Mouse (Mus musculus): ENCODE data around the gene Myoc. TPM values are rescaled to one million over a fixed set of nuclear protein-coding genes. Genes with fewer than 3 reads are reported as not detected.

The Myoc gene
- not detected for polyA plus RNA-seq (2014; fragmentation: Illumina TruSeq; extraction: RNeasy Lipid Tissue Mini Kit (QIAGEN cat#74804); ENCODE audit: low replicate concordance)

DNA sequence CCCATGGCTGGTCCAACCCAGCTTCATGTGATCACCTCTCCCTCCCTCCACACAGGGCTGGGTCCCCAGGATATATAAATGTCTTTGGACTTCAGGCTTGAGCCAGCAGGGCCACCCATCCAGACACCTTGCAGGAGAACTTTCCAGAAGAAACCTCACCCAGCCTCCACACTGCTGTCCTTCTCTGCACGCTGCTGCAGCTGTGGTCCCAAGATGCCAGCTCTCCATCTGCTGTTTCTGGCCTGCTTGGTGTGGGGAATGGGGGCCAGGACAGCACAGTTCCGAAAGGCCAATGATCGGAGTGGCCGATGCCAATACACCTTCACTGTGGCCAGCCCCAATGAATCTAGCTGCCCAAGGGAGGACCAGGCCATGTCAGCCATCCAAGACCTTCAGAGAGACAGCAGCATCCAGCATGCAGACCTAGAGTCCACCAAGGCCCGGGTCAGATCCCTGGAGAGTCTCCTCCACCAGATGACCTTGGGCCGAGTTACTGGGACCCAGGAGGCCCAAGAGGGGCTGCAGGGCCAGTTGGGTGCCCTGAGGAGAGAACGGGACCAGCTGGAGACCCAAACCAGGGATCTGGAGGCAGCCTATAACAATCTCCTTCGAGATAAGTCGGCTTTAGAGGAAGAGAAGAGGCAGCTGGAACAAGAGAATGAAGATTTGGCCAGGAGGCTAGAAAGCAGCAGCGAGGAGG is at the start of gene Myoc:
Gene Myoc (plus strand): TSS at position 105 of the 700 bp plus-strand sequence.

GRCm38 (mm10) chr1:162658119-162658518 is 19.2 kb downstream of the Myoc start, which contains the start of gene Myocos:
Myocos (minus strand) TSS chr1:162658219.

Other genes with a start within 250 kb of the Myoc start
- 3.0 TPM for gene Dnm3, start 161.1 kb upstream of the Myoc start, polyA plus RNA-seq (2014; fragmentation: Illumina TruSeq; extraction: RNeasy Lipid Tissue Mini Kit (QIAGEN cat#74804); ENCODE audit: low replicate concordance)
- gene Mettl13, start 90.6 kb upstream of the Myoc start, polyA plus RNA-seq (2014; fragmentation: Illumina TruSeq; extraction: RNeasy Lipid Tissue Mini Kit (QIAGEN cat#74804); ENCODE audit: low replicate concordance): 1.3 TPM
- 89.5 TPM for gene Vamp4, start 68.6 kb upstream of the Myoc start, polyA plus RNA-seq (2014; fragmentation: Illumina TruSeq; extraction: RNeasy Lipid Tissue Mini Kit (QIAGEN cat#74804); ENCODE audit: low replicate concordance)
- not detected for gene Myocos, start 19.1 kb downstream of the Myoc start, polyA plus RNA-seq (2014; fragmentation: Illumina TruSeq; extraction: RNeasy Lipid Tissue Mini Kit (QIAGEN cat#74804); ENCODE audit: low replicate concordance)
- gene Prrc2c, start 101.4 kb downstream of the Myoc start, polyA plus RNA-seq (2014; fragmentation: Illumina TruSeq; extraction: RNeasy Lipid Tissue Mini Kit (QIAGEN cat#74804); ENCODE audit: low replicate concordance): 48.9 TPM
- gene Fmo4, start 174.8 kb downstream of the Myoc start, polyA plus RNA-seq (2014; fragmentation: Illumina TruSeq; extraction: RNeasy Lipid Tissue Mini Kit (QIAGEN cat#74804); ENCODE audit: low replicate concordance): 130 TPM
- 55.0 TPM for gene Fmo1, start 227.5 kb downstream of the Myoc start, polyA plus RNA-seq (2014; fragmentation: Illumina TruSeq; extraction: RNeasy Lipid Tissue Mini Kit (QIAGEN cat#74804); ENCODE audit: low replicate concordance)